Mouse (Mus musculus) bone marrow, adult 2 months (tissue): Measurements from ENCODE around the gene Olfr262. TPM values are rescaled to one million over a fixed set of nuclear protein-coding genes. Genes with fewer than 3 reads are reported as not detected.
"Not testable (repeated sequence)": the region's sequence is repeated elsewhere in the genome, so short reads cannot be mapped to it uniquely, and the experiment has no call there.

Experiments
- H3K27ac ChIP-seq: fragments of 200-500 bp; 2 replicates; pipeline ENCODE4 v1.5.1; 2012; ENCODE audit warnings: low read depth, mild to moderate bottlenecking, control low read depth, inconsistent platforms, low read length; ENCODE audit not compliant: control insufficient read depth, poor library complexity, insufficient read depth
- H3K4me1 ChIP-seq: fragments of 200-500 bp; 2 replicates; pipeline ENCODE4 v1.6.1; 2011; ENCODE audit warnings: low read length; ENCODE audit not compliant: control insufficient read depth, insufficient read depth
- H3K4me3 ChIP-seq: fragments of 200-500 bp; replicated peaks from 2 replicates; pipeline ENCODE3; 2011; ENCODE audit warnings: mild to moderate bottlenecking, low read depth, low read length, control low read depth; ENCODE audit not compliant: control insufficient read depth
- CTCF ChIP-seq: fragments of 200-500 bp; IDR thresholded peaks from 2 replicates; pipeline ENCODE4 v1.5.1; 2011; ENCODE audit warnings: low read length, control low read depth; ENCODE audit not compliant: control insufficient read depth, insufficient read depth
- POLR2A ChIP-seq: fragments of 200-500 bp; IDR thresholded peaks from 2 replicates; pipeline ENCODE4 v1.6.1; 2011; ENCODE audit warnings: low read depth, mild to moderate bottlenecking, control low read depth, low read length, borderline replicate concordance; ENCODE audit not compliant: control insufficient read depth
- WGBS: fragments of 180-500 bp; shearing (Covaris S2); methylation state at CpG from one replicate; pipeline ENCODE4 v1.1.7; 2018; 5-methylcytosine and 5-hydroxymethylcytosine counted together
- polyA plus RNA-seq: library from polyadenylated mRNA; stranded (reverse); fragments of >200 nt; gene quantifications from 2 replicates; pipeline ENCODE4 v1.2.4, GENCODE M21; 2011; ENCODE audit warnings: low replicate concordance; ENCODE audit not compliant: missing spikeins, insufficient read depth, insufficient read length

The Olfr262 gene
- polyA plus RNA-seq: not detected in 2 replicates

GRCm38 (mm10) chr19:12241559-12241958 is at the start of gene Olfr262:
Gene Olfr262 (minus strand): TSS chr19:12241659.
- no peak within 1 kb of the TSS for H3K4me3 ChIP-seq
- WGBS: 68% methylated on average over 1 of the region's 1 CpGs
- TF ChIP-seq POLR2A (no peak), CTCF (no peak)
- H3K4me1 ChIP-seq: no peaks in the 10 kb centered on the region
- no peak within 1 kb of the TSS for H3K27ac ChIP-seq

GRCm38 (mm10) chr19:12279554-12279953 is 38.1 kb upstream of the Olfr262 start, which contains the start of gene Olfr1434:
Gene Olfr1434 (plus strand): TSS chr19:12279854.
- H3K27ac ChIP-seq: no peak within 1 kb of the TSS
- no peak within 1 kb of the TSS for H3K4me3 ChIP-seq
- no peak for TF ChIP-seq POLR2A
- no peaks in the 10 kb centered on the region for H3K4me1 ChIP-seq
- 53% methylated on average over 2 of the region's 2 CpGs for WGBS

- Histone ChIP-seq H3K4me1 (no peaks in the 10 kb centered on the region), H3K4me3 (no peak within 1 kb of the TSS), H3K27ac (no peak within 1 kb of the TSS)
- TF ChIP-seq POLR2A (no peak), CTCF (no peak)
- 46% methylated on average over 1 of the region's 1 CpGs for WGBS
Observed at GRCm38 (mm10) chr19:12260732-12261131, 19.3 kb upstream of the Olfr262 start, which contains the start of gene Olfr235. Gene Olfr235 (plus strand): TSS chr19:12261032.

GRCm38 (mm10) chr19:12232496-12232895 is 9.0 kb downstream of the Olfr262 start, which contains the start of gene Olfr1432:
Gene Olfr1432 (minus strand): TSS chr19:12232596.
- H3K4me3 ChIP-seq: not testable (repeated sequence)

GRCm38 (mm10) chr19:12200334-12200733 is 41.1 kb downstream of the Olfr262 start, which contains the start of gene Olfr1431:
Gene Olfr1431 (plus strand): TSS chr19:12200634.
- TF ChIP-seq CTCF (no peak), POLR2A (no peak)
- H3K4me1 ChIP-seq: no peaks in the 10 kb centered on the region
- WGBS: 63% methylated on average over 1 of the region's 1 CpGs
- H3K27ac ChIP-seq: no peak within 1 kb of the TSS
- H3K4me3 ChIP-seq: no peak within 1 kb of the TSS

More at GRCm38 (mm10) chr19:12232496-12232895, 9.0 kb downstream of the Olfr262 start, which contains the start of gene Olfr1432:
- H3K27ac ChIP-seq, H3K4me1 ChIP-seq: not testable (repeated sequence)

- not testable (repeated sequence) for H3K27ac ChIP-seq, H3K4me3 ChIP-seq, H3K4me1 ChIP-seq
- 84% methylated on average over 4 of the region's 4 CpGs for WGBS
Observed at GRCm38 (mm10) chr19:12199076-12199475, 42.4 kb downstream of the Olfr262 start.

Other genes starting within 250 kb of the Olfr262 start
- gene Olfr1423, start 200.3 kb downstream of the Olfr262 start, polyA plus RNA-seq: not detected in 2 replicates
- gene Olfr1424, start 179.0 kb downstream of the Olfr262 start, polyA plus RNA-seq: not detected in 2 replicates
- not detected in 2 replicates for gene Olfr1425, start 163.9 kb downstream of the Olfr262 start, polyA plus RNA-seq
- gene Olfr1426, start 149.6 kb downstream of the Olfr262 start, polyA plus RNA-seq: not detected in 2 replicates
- not detected in 2 replicates for gene Olfr1427, start 138.3 kb downstream of the Olfr262 start, polyA plus RNA-seq
- not detected in 2 replicates for gene Olfr1428, start 125.8 kb downstream of the Olfr262 start, polyA plus RNA-seq
- gene Olfr76, start 118.5 kb downstream of the Olfr262 start, polyA plus RNA-seq: not detected in 2 replicates
- not detected in 2 replicates for gene Olfr1555-ps1, start 71.5 kb downstream of the Olfr262 start, polyA plus RNA-seq
- not detected in 2 replicates for gene Olfr1431, start 41.0 kb downstream of the Olfr262 start, polyA plus RNA-seq
- not detected in 2 replicates for gene Olfr1432, start 9.1 kb downstream of the Olfr262 start, polyA plus RNA-seq
- gene Olfr235, start 19.4 kb upstream of the Olfr262 start, polyA plus RNA-seq: not detected in 2 replicates
- not detected in 2 replicates for gene Olfr1434, start 38.2 kb upstream of the Olfr262 start, polyA plus RNA-seq
- gene Olfr1436, start 57.5 kb upstream of the Olfr262 start, polyA plus RNA-seq: not detected in 2 replicates
- not detected in 2 replicates for gene Olfr1437, start 83.4 kb upstream of the Olfr262 start, polyA plus RNA-seq
- gene Olfr1438-ps1, start 94.3 kb upstream of the Olfr262 start, polyA plus RNA-seq: not detected in 2 replicates
- gene Olfr1440, start 145.6 kb upstream of the Olfr262 start, polyA plus RNA-seq: 0.70 and 1.5 TPM in 2 replicates
- not detected in 2 replicates for gene Olfr1441, start 175.8 kb upstream of the Olfr262 start, polyA plus RNA-seq
- gene Pfpl, start 186.2 kb upstream of the Olfr262 start, polyA plus RNA-seq: not detected in 2 replicates
- gene Mpeg1, start 219.1 kb upstream of the Olfr262 start, polyA plus RNA-seq: 20.5 and 54.7 TPM in 2 replicates